Mouse (Mus musculus) kidney, adult 2 months (tissue): ENCODE measurements around the gene Ttll11.

Experiments
- CTCF ChIP-seq: fragments of 200-500 bp; conservative IDR thresholded peaks from 2 replicates; pipeline ENCODE4 v1.5.1; 2011; ENCODE audit warnings: low read depth, mild to moderate bottlenecking, control low read depth, low read length, moderate library complexity, mixed read lengths; ENCODE audit not compliant: insufficient read depth, insufficient read length
- POLR2A ChIP-seq: fragments of 200-500 bp; IDR thresholded peaks from one replicate; pipeline ENCODE4 v1.6.1; 2011; ENCODE audit warnings: low read depth, low read length, control low read depth

DNA sequence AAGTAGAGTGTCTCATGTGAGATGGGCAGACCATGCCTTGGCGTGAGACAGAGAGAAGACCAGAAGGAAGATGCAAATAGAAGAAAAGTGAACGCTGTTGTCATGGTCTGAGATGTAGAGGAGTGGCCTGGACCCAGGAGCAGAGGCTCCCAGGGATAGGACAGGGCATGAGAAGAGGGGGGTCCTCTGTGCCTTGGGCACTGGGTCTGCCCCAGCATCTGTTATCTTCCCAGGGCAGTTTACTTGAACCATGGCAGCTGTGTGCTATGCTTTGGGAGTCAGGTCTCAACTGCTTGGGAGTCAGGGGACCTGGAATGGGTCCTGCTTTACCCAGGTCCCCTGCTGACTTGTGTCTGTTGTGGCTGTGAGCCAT lies 167.2 kb downstream of the Ttll11 start:
- TF ChIP-seq CTCF (no peak), POLR2A (no peak)
